Mouse (Mus musculus): Measurements from ENCODE around the gene Olfr1437.
"Not testable (repeated sequence)": the region's sequence is repeated elsewhere in the genome, so short reads cannot be mapped to it uniquely, and the experiment has no call there.

The Olfr1437 gene

DNA sequence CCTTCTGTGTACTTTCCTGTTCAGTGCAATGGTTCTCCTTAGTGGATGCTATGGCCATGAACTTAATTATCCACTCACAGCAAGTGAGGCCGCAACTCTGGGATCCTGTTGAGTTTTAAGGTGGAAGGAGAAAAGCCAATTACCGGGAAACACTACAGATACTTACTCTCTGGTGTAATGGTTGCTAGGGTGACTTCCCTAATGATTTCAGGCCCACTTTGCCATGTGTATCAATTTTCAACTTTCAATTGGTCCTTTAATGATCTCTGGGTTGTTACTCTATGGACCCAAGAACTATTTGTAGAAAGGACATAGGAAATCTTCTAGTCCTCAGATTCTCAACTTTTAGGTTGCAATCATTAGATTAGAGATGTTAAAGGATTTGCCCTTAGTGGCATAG is at the start of gene Olfr1437:
Gene Olfr1437, minus strand, starts transcription at position 101 of the 400 bp plus-strand sequence.
- no peak for DNase-seq (ENCODE audit: low spot score)

DNA sequence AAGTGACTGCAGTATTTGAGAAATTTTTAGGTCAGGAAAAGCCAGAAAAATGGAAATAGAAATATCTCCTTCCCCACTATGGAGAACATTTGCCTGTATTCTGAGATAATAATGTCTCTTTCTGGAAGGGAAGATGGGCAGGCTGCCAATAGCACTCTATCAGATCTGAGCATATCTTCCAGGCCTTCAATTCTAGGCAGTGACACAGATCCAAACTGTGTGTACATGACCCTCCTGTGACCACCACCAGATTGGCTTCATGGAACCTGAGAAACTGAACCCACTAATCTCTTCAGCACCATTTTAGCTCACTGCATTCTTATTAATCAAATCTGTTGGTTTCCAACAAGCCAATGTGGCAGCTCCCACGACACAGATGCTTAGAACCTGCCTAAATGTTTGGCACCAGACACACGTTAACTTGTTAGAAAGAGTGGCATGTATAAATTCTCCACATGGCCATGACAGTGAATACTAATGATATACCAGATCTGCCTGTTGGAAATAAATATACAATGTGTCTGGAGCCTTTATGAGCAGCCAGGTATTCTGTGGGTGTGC is 49.6 kb upstream of the Olfr1437 start:
- DNase-seq (ENCODE audit: low spot score) = peak; percentile 61

DNA sequence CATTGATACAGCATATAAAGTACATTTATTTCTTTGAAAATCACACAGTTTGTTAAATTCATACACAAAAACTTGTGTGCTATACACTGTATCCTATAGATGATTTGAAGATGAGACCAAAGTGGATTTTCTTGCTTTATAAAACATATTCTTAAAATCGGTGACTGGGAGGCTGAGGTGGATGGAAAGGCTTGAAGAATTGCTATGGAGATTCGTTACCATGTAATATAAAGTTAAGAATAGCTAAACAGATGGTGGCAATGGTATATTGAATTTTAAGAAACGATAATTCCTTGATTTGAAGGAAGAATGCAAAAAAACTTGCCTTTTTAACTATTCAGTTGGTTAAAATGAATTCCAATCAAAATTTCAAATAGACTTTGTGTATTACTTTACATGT is 48.1 kb upstream of the Olfr1437 start:
- DNase-seq (ENCODE audit: low spot score) = no peak

DNA sequence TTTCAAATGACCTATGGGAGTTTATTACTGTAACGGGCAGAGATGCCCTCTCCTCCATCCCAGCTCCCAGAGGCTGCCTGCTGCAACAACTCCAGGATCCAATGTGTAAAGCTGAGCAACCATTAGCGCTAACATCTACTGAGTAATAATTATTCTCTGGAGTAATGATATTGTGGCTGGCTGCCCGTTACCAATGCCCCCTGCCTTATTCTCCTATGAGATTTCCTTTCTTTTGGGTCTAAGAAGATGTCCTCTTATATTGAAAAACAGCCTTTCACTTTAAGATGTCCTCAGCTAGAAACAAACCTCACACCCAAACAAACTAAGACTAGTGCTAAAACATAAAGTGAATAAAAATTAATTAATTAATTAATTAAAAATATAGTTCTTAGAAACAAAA is 10.9 kb upstream of the Olfr1437 start, which contains the start of gene Olfr1438-ps1:
Gene Olfr1438-ps1, minus strand, starts transcription at position 101 of the 400 bp plus-strand sequence.
- DNase-seq (ENCODE audit: low spot score) = no peak

DNA sequence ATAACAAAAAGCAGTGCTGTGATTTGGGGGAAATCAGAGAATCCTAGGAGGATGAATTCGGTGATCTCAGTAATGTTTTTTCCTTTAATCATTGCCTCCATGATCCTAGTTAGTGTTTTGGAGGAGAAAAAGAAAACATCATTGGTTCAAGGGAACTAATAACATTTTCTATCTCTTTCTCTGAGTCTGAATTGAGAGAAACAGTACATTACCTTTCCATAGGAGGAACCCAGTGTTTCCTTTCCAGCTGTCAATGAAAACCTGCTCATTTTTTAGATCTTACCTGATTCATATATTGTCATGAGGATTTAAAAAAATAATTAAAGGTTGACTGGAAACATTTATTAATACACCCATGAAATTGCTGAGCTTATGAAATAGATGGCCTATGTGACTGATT is 25.9 kb downstream of the Olfr1437 start, which contains the start of gene Olfr1436:
Gene Olfr1436, minus strand, starts transcription at position 101 of the 400 bp plus-strand sequence.
- DNase-seq (ENCODE audit: low spot score) = not testable (repeated sequence)

DNA sequence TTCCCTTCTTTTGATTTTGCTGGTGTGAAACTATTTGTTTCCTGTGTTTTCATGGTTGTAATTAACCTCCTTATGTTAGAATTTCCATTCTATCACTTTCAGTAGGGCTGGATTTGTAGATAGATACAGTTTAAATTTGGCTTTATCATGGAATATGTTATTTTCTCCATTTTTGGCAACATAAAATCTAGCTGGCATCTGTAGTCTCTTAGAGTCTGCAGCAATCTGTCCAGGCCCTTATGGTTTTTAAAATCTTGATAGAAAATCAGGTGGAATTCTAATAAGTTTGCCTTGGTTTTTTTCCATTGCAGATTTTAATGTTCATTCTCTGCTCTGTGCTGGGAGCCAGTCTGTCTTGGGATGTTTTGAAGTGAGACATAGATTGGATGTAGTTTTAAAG is 31.9 kb downstream of the Olfr1437 start:
- DNase-seq (ENCODE audit: low spot score) = peak; percentile 27

DNA sequence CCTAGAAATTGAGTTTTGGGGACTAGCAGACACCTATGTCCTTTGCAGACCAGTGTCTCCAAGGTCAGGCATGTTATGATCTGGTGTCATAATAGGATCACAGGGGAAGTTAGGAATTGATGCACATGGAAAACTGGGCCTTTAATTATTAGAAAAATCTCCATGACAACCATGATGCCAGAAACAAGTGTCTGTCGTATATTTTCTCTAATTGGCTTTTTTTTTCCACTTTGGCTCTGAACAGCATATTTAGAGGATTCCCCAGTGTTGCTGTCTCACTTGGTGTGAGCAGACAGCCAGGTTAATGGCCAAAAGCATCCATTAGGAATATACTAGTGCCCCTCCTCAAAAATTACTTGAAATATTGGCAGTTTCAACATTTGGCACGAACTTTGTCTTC is 45.3 kb downstream of the Olfr1437 start, which contains the start of gene Olfr1434:
Gene Olfr1434, plus strand, starts transcription at position 301 of the 400 bp plus-strand sequence.
- DNase-seq (ENCODE audit: low spot score) = no peak
